Mouse (Mus musculus): ENCODE measurements at regions not wholly inside any gene's neighbourhood (a gene's known extent, or its start where the extent isn't known, plus 50 kb on each side); places are given as distances from the start of the nearest gene placed in this dataset.

- no peak for DNase-seq (ENCODE audit: low spot score in 2 of 2)
Observed at GRCm38 (mm10) chr17:81319605-81320004, 122.0 kb upstream of the Gm11096 start.

DNA sequence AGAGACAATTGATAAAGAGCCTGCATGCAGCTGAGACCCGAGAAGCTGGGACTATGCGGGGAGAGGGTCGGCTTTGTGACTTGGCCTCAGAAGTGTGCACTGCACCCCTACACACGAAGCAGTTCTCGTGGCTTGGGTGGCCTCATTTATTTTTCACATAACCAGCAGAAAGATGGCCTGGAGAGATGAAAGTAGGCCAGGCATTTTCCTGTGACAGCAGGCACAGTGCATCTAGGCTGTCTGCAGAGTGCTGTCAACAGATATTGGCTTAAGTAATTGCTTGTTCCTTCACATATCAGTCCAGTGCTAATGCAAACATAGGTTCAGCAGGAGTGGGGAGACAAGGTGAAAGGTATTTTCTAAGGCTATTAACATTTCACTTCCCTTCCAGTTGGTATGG, 124.9 kb upstream of the Gm11096 start:
- DNase-seq (ENCODE audit: low spot score in 2 of 2) = no peak

- DNase-seq (ENCODE audit: low spot score in 2 of 2) = no peak
Observed at GRCm38 (mm10) chr17:81305880-81306279, 135.7 kb upstream of the Gm11096 start.

GRCm38 (mm10) chr17:81304574-81304973, 137.0 kb upstream of the Gm11096 start:
- no peak for DNase-seq (ENCODE audit: low spot score in 2 of 2)

DNA sequence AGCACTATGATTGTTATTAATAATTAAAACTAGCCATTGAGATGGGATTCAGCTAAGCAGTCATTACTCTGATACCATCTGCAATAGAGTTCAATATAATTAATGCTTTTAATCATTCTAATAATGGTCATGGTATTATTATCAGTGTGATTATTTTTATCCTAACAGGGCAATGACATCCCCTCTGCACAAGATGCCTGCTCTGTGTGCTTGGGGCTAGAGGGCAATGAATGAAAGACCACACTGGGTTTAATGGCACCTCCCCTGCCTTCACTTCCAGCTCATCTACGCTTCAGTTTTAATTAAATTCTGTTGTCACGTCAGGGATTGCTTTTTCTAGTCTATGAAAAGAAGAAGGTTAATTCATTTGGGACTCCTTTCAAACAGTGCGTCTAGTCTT, 139.1 kb upstream of the Gm11096 start:
- DNase-seq (ENCODE audit: low spot score in 2 of 2) = no peak

DNA sequence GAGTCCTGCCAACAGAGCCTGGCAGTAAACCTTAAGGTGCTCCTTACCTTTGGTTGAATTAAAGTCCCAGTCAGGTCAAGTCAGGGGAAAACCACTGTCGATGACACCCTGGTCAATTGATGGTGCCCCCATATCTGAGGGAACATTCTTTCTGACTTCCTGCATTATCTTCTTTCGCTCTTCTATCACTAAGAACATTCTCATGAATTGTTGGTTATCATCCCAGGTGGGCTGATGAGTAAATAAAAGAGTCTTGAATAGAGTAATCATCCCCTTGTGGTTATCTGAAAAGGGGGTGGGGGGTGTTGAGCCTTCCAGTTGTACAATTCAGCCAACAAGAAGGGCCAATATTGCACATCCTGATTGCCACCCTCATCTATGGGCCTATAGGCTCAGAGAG, 149.7 kb upstream of the Gm11096 start:
- no peak for DNase-seq (ENCODE audit: low spot score in 2 of 2)

- DNase-seq (ENCODE audit: low spot score in 2 of 2) = no peak
Observed at GRCm38 (mm10) chr17:81282543-81282942, 159.0 kb upstream of the Gm11096 start.

DNA sequence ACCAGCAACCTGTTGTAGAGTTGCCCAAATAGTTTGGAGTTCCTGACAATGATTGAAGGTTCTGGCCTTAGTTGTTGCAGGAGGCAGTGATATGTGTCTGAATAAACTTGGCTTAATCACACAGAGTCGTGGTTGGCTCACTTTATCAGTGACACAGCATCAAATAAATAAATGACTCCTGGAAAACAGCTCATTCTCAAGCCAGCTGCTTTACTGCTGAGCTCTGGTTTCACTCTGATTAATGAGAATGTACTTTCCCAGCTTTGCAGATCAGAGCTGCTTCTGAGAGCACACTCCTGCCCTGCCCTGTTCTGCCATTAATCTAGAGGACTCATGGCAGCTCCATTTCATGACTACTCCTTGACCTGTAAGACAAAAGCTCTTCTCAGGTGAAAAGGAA, 171.3 kb upstream of the Gm11096 start:
- no peak for DNase-seq (ENCODE audit: low spot score in 2 of 2)

DNA sequence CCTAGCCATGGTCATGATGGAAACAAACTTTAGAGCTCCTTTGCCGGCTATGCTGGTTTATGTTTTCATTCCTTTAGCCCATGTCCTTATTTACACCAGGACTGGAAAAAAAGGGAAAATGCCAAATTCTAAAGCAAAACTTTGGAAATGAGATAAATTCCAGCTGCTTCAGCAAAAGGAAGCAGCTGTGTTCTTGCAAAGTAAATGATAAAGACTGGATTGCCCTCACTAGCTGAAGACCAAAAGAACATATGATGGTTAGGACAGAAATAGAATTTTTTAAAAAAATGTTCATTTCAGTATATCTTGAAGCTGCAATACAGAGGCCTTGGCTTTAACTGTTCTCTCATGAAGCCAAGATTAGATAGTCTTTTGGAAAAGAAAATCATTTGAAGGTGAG, 179.6 kb upstream of the Gm11096 start:
- no peak for DNase-seq (ENCODE audit: low spot score in 2 of 2)

DNA sequence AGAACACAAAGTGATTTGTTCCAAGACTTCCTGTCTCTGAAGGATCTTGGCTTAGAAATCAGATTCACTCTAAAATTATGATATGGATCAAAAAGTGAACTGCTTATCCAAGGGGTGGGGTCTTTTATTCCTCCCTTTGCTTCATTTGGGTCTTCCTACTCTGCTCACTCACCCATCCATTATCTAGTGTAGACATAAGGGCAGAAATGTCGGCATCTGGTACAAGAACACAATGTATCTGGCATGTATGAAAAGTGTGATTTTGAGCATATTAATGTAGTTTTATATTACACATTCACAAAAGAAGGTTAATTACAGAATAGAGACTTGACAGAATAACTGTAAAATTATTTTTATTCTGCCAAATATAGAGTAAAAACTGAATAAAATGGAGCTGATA, 181.5 kb upstream of the Gm11096 start:
- no peak for DNase-seq (ENCODE audit: low spot score in 2 of 2)

GRCm38 (mm10) chr17:81256106-81256505, 185.5 kb upstream of the Gm11096 start:
- no peak for DNase-seq (ENCODE audit: low spot score in 2 of 2)

DNA sequence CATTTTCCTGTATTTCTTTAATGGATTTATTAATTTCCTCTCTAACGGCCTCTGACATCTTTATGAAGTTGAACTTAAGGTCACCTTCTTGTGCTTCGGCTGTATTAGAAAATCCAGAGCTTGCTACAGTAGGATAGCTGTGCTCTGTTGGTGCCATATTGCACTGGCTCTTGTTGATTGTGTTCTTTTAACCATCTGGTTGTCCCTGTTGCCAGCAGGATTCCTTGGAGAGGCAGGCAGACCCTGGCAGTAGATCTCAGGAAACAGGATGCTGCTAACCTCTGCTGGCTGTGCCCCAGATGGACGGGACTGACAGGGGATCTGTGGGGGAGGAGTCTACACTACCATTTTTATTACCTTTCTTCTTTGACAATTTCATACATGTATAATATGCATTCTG, 185.9 kb upstream of the Thumpd2 start:
- DNase-seq (ENCODE audit: low spot score in 2 of 2) = no peak

DNA sequence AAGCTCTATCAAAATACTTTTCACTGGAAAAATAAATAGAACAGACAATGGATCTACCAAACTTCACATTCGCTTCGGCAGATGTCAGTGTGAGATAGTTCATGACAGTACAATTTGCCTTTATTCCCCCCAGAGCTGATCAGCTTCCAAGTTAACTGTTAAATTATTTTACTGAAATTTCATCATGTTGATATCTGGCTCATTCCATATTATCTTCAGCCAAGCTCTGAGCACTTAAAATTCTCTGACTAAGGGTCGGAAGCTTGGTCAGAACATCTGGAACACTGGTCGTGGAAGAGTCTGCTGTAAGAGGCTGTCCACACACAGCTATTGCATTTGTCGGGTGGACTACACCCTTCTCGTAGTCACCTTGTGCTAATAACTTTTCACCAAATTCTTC, 181.3 kb upstream of the Thumpd2 start:
- no peak for DNase-seq (ENCODE audit: low spot score in 2 of 2)

- peak in 1 of 2 experiments; percentile 64 for DNase-seq (ENCODE audit: low spot score in 2 of 2)
Observed at GRCm38 (mm10) chr17:81231771-81232170, 166.9 kb upstream of the Thumpd2 start.

DNA sequence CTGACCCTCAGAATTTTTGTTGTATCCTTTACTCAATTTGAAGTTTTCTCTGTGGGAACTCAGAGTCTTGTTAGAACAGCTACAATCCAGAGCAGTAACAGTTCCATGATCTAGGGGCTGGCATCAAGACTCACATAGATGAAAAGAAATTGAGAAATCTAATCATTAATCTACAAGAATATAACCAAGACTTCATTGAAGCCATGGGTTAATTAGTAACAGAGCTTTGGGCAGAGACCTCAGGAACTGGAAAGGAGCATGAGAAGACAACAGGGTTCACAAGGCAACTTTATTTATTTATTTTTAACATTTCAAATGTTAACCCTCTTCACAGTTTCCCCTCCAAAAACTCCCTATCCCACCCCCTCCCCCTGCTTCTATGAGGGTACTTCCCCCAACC, 160.4 kb upstream of the Thumpd2 start:
- DNase-seq (ENCODE audit: low spot score in 2 of 2) = no peak

GRCm38 (mm10) chr17:81221436-81221835, 156.6 kb upstream of the Thumpd2 start:
- DNase-seq (ENCODE audit: low spot score in 2 of 2) = no peak

GRCm38 (mm10) chr17:81214844-81215243, 150.0 kb upstream of the Thumpd2 start:
- DNase-seq (ENCODE audit: low spot score in 2 of 2) = no peak

DNA sequence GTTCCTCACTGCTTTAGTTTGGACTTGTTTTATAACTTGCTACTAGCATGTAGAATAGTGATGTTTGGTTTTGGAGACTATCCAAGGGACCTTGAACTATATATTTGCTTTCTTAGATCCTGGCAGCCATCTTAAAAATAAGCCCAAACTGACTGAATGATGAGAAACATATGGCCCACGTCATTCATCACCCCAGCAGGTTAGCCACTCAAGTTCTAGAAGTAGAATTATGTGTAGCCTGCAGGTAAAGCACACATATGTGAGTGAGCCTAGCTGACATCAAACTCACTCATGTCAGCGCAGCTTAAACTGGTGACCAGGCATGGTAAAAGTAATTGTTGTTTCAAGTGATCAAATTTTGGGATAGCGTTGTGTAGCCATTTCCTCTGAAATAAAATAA, 147.2 kb upstream of the Thumpd2 start:
- no peak for DNase-seq (ENCODE audit: low spot score in 2 of 2)

GRCm38 (mm10) chr17:81210389-81210788, 145.5 kb upstream of the Thumpd2 start:
- no peak for DNase-seq (ENCODE audit: low spot score in 2 of 2)

DNA sequence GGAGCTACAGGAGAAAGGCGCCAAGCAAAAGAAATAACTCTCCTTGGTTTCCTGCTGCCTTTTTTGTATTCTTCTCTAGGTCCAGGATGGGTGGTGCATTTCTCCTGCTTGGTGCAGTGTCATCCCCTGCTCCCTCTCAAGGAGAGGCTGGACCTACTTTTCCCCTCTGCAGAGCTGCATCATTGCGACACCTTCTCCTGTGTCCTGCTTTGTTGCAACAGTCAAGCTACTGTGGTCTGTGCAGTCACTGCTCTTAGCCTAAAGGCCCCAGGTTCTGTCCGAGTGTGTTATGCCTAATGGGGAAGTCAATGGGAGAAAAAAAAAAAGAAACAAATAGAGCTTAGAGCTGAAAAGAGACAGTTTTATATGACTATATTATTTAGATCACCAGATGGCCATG, 144.4 kb upstream of the Thumpd2 start:
- DNase-seq (ENCODE audit: low spot score in 2 of 2) = no peak

DNA sequence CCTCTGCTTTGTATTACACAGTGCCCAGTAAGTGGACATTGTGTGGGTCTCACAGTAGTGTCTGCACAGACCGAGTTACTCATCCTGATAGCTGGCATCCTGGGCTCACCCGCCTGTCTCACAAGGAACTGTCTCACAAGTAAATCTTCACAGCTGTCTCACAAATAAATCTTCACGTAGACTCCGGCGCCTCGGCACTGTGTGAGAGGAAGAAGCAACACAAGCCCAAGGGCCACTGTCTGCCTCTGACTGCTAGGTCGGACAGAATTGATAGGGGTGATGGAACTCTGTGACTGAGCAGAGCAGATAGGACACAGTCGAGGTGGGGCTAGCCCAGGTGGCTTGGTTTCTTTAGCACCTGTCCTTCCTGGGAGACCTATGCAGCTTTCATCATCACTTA, 136.2 kb upstream of the Thumpd2 start:
- DNase-seq (ENCODE audit: low spot score in 2 of 2) = no peak

DNA sequence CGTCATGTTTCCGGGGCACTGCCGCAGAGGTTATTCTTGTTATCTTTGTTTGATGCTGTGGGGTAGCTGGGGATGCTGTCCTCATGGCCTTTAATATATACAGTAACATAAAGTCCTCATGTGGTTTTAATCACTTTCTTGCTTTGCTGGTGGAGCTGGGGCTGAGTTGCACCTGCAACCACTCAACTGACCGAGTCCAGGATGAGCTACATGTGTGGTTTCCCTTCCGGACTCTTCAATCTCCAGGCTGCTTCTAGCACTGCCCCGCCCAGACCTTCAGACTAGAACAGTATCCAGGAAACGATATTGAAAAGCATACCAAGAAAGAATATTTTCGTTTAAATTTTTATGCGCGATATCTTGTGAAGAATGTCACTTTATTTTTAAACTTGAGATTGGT, 129.1 kb upstream of the Thumpd2 start:
- DNase-seq (ENCODE audit: low spot score in 2 of 2) = no peak

- peak in 1 of 2 experiments; percentile 78 for DNase-seq (ENCODE audit: low spot score in 2 of 2)
Observed at GRCm38 (mm10) chr17:81193230-81193871, 128.5 kb upstream of the Thumpd2 start.

- DNase-seq (ENCODE audit: low spot score in 2 of 2) = peak in 1 of 2 experiments; percentile 24
Observed at GRCm38 (mm10) chr17:81189996-81190395, 125.1 kb upstream of the Thumpd2 start.
